Mouse (Mus musculus) liver, embryonic 14.5 days (tissue): Measurements from ENCODE around the gene Sparc. TPM values are rescaled to one million over a fixed set of nuclear protein-coding genes. Genes with fewer than 3 reads are reported as not detected.

Experiments
- ATAC-seq: fragments of 200-750 bp; cut with Nextera tagmentation; 2 replicates; pipeline ENCODE4 v1.8.0; 2017; ENCODE audit warnings: moderate number of reproducible peaks, mild to moderate bottlenecking, moderate library complexity; ENCODE audit not compliant: insufficient read depth
- DNase-seq, 3 experiments: peaks; one replicate each; pipeline ENCODE4 v3.0.0-alpha.2; 2012 to 2013; ENCODE audit warnings: low read depth in 3 of 3, low spot score in 3 of 3
- H3K27ac ChIP-seq: fragments of 300-500 bp; sonication (generic); 2 replicates; pipeline ENCODE4 v1.5.1; 2014; ENCODE audit warnings: moderate library complexity, mild to moderate bottlenecking, control low read depth, inconsistent platforms
- H3K27me3 ChIP-seq: fragments of 300-500 bp; sonication (generic); 2 replicates; pipeline ENCODE4 v1.6.1; 2014; ENCODE audit warnings: mild to moderate bottlenecking, low read length, moderate library complexity; ENCODE audit not compliant: control insufficient read depth, insufficient read depth
- H3K36me3 ChIP-seq: fragments of 300-500 bp; sonication (generic); replicated peaks from 2 replicates; pipeline ENCODE4 v1.6.1; 2014; ENCODE audit warnings: low read depth; ENCODE audit not compliant: control insufficient read depth, insufficient read depth
- H3K4me1 ChIP-seq, 2 experiments: fragments of 200-500 bp in 1 of 2; fragments of 300-500 bp in 1 of 2; sonication (generic) in 1 of 2; replicated peaks; 2 replicates each; pipeline ENCODE4 v1.6.1; 2012 to 2014; ENCODE audit warnings: antibody characterized with exemption in 1 of 2, inconsistent platforms in 1 of 2, low read length in 1 of 2; ENCODE audit not compliant: control insufficient read depth in 2 of 2, insufficient read depth in 2 of 2
- H3K4me2 ChIP-seq: fragments of 300-500 bp; sonication (generic); 2 replicates; pipeline ENCODE4 v1.6.1; 2014; ENCODE audit warnings: low read depth, mild to moderate bottlenecking, control low read depth, moderate library complexity
- H3K4me3 ChIP-seq, 2 experiments: fragments of 200-500 bp in 1 of 2; fragments of 300-500 bp in 1 of 2; sonication (generic) in 1 of 2; 2 replicates each; pipeline ENCODE4 v1.5.1; 2012 to 2014; ENCODE audit warnings: low read depth in 2 of 2, low read length in 2 of 2, mild to moderate bottlenecking in 2 of 2, control low read depth in 1 of 2, inconsistent platforms in 1 of 2, moderate library complexity in 1 of 2; ENCODE audit not compliant: insufficient read depth in 1 of 2
- H3K9ac ChIP-seq: fragments of 300-500 bp; sonication (generic); replicated peaks from 2 replicates; pipeline ENCODE4 v1.6.1; 2014; ENCODE audit warnings: mild to moderate bottlenecking, control low read depth, moderate library complexity
- H3K9me3 ChIP-seq: fragments of 300-500 bp; sonication (generic); 2 replicates; pipeline ENCODE4 v1.6.1; 2016; ENCODE audit warnings: low read length, mixed read lengths; ENCODE audit not compliant: control insufficient read depth
- CTCF ChIP-seq: IDR thresholded peaks from 2 replicates; pipeline ENCODE4 v1.5.1; 2016; ENCODE audit warnings: antibody characterized with exemption, low read depth, control low read depth
- EP300 ChIP-seq: IDR thresholded peaks from 2 replicates; pipeline ENCODE4 v1.6.1; 2016; ENCODE audit warnings: antibody characterized with exemption, low read depth
- WGBS: fragments of 180-500 bp; shearing (Covaris S2); extraction: QIAGEN DNeasy Blood & Tissue Kit; methylation state at CpG from one replicate; pipeline ENCODE4 v1.1.7; 2014; ENCODE audit not compliant: insufficient replicate concordance; 5-methylcytosine and 5-hydroxymethylcytosine counted together
- polyA plus RNA-seq, 2 experiments: library from polyadenylated mRNA; depleted of rRNA in 1 of 2; stranded (reverse) in 1 of 2; unstranded in 1 of 2; fragments of >200 nt; fragmentation: Nextera tagmentation in 1 of 2; extraction: Ambion mirVana in 1 of 2; gene quantifications; 2 replicates each; pipeline versions ENCODE4 v1.2.1 to v1.2.3; 2012 to 2014

Sparc gene
- polyA plus RNA-seq, 2 experiments: 64.9 to 88.2 TPM

- Histone ChIP-seq H3K36me3 (no peaks in the 10 kb centered on the region), H3K4me2 (no peak overlapping the region), H3K27me3 (no peaks in the 10 kb centered on the region), H3K27ac (no peak overlapping the region), H3K4me3 (no peak overlapping the region), H3K9me3 (no peaks in the 10 kb centered on the region), H3K4me1 (peaks cover 0 to 12% of the 10 kb centered on the region in 2 experiments; a peak in 2 of 4 replicates), H3K9ac (no peak overlapping the region)
- TF ChIP-seq EP300 (no peak), CTCF (no peak)
- no peak for ATAC-seq
- DNase-seq: no peak
- WGBS: 18% methylated on average over 9 of the region's 9 CpGs
These were observed 7.8 kb downstream of the Sparc start for GRCm38 (mm10) chr11:55415036-55415704.

DNA sequence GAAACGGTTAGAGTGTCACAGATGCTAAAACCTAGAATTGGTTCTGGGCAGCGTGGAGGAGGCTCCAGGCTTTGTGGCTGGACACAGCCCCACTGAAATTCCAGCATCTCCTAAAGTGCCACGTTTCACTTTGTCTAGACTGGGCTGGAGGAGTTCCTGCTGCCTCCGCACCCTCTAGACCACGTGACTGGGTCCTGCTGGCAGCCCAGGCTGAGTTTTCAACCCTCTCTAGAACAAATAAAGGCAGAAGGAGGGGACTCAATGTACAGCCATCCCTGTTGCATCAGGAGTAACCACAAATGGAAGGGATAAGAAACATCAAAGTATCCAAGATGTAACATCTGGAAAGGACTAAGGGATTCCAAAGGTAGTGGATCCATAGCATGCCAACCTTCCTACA lies 8.7 kb downstream of the Sparc start:
- Histone ChIP-seq H3K27ac (no peak overlapping the region), H3K4me1 (peaks cover 0 to 10% of the 10 kb centered on the region in 2 experiments; a peak in 2 of 4 replicates), H3K4me3 (no peak overlapping the region), H3K4me2 (no peak overlapping the region), H3K27me3 (no peaks in the 10 kb centered on the region), H3K36me3 (no peaks in the 10 kb centered on the region), H3K9ac (no peak overlapping the region), H3K9me3 (no peaks in the 10 kb centered on the region)
- TF ChIP-seq EP300 (no peak), CTCF (no peak)
- 49% methylated on average over 5 of the region's 5 CpGs for WGBS
- DNase-seq (no peak), ATAC-seq (no peak)

GRCm38 (mm10) chr11:55413416-55413796 lies 9.6 kb downstream of the Sparc start:
- no peak overlapping the region for H3K9ac ChIP-seq
- H3K27me3 ChIP-seq: no peaks in the 10 kb centered on the region
- no peak overlapping the region for H3K4me3 ChIP-seq
- DNase-seq (no peak), ATAC-seq (no peak)
- 67% methylated on average over 2 of the region's 2 CpGs for WGBS
- H3K9me3 ChIP-seq: no peaks in the 10 kb centered on the region
- no peak overlapping the region for H3K27ac ChIP-seq
- TF ChIP-seq CTCF (no peak), EP300 (no peak)
- no peaks in the 10 kb centered on the region for H3K36me3 ChIP-seq
- H3K4me2 ChIP-seq: no peak overlapping the region
- peaks cover 0 to 10% of the 10 kb centered on the region in 2 experiments; a peak in 2 of 4 replicates for H3K4me1 ChIP-seq

- ATAC-seq (no peak), DNase-seq (no peak)
- no peak overlapping the region for H3K27ac ChIP-seq
- 60% methylated on average over 10 of the region's 10 CpGs for WGBS
- H3K4me3 ChIP-seq: no peak overlapping the region
- H3K4me1 ChIP-seq: peaks cover 0 to 8% of the 10 kb centered on the region in 2 experiments; a peak in 2 of 4 replicates
- no peak overlapping the region for H3K4me2 ChIP-seq
- H3K36me3 ChIP-seq: no peaks in the 10 kb centered on the region
- TF ChIP-seq CTCF (no peak), EP300 (no peak)
- no peaks in the 10 kb centered on the region for H3K9me3 ChIP-seq
- H3K9ac ChIP-seq: no peak overlapping the region
- no peaks in the 10 kb centered on the region for H3K27me3 ChIP-seq
These were observed 10.1 kb downstream of the Sparc start for GRCm38 (mm10) chr11:55412680-55413415.

GRCm38 (mm10) chr11:55412034-55412433 lies 10.9 kb downstream of the Sparc start:
- no peaks in the 10 kb centered on the region for H3K9me3 ChIP-seq
- H3K27ac ChIP-seq: no peak overlapping the region
- no peaks in the 10 kb centered on the region for H3K36me3 ChIP-seq
- DNase-seq (no peak), ATAC-seq (no peak)
- H3K27me3 ChIP-seq: no peaks in the 10 kb centered on the region
- H3K9ac ChIP-seq: no peak overlapping the region
- WGBS: 52% methylated on average over 7 of the region's 7 CpGs
- TF ChIP-seq EP300 (no peak), CTCF (no peak)
- no peak overlapping the region for H3K4me3 ChIP-seq
- no peak overlapping the region for H3K4me2 ChIP-seq
- peaks cover 0 to 8% of the 10 kb centered on the region in 2 experiments; a peak in 2 of 4 replicates for H3K4me1 ChIP-seq
